Mouse (Mus musculus): ENCODE results near the gene D930007J09Rik.

DNA sequence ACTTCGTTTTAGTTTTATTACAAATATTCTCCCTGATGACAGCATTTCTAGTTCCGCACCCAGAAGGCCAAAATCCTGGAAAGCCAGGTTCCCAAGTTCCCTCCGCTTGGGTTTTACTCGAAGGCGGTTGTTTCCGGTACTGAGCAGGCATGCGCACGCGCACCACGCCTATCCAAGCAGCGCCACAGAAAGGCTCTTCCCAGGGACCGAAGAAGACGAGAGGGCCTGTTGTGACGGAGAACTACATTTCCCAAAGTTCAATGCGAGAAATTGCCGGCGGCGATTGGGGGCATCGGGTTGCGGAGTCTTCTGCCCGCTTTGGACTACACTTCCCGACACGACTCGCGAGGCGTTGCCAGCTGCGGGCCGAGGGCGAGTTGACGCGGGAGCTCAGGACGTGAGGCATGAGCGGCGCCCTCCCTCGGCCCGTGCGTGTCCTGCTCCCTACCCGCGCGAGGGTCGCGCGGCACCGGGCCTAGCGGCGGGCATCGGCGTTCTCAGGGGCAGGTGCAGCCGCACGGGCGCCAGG lies 892 bp downstream of the D930007J09Rik start, which contains the start of gene Wrnip1:
- TF ChIP-seq TAL1 (conservative IDR thresholded peaks at IDR 0.05; ENCODE audit: low read depth, low read length), result no peak
- TF ChIP-seq CTCF (IDR thresholded peaks at IDR 0.05; ENCODE audit: low read depth, low read length), result no peak

Data from G1E (cell line).